Mouse (Mus musculus): ENCODE measurements around the gene Tbc1d5.
A peak's percentile ranks its signal among the peaks of the same experiment; 100 is the strongest.

Gene Tbc1d5

DNA sequence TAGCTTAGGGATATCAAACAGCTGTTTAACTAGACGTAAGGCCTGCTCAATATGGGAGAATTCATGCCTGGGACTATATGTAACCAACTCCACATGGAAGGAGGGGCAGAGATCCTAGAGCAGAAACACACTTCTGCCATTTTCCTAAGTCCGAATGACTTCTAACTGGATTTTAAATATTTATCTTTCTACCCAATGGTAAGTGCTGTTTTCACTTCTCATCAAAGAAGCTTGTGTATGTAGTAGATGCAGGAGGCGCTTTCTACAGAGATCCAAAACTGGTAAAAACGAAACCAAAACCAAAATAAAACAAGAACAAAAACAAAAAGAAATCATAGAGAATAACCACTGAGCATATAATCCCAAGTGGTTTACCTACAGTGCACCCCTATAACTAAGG lies 299.2 kb downstream of the Tbc1d5 start:
- no peak for DNase-seq (ENCODE audit: low spot score in 2 of 2)

DNA sequence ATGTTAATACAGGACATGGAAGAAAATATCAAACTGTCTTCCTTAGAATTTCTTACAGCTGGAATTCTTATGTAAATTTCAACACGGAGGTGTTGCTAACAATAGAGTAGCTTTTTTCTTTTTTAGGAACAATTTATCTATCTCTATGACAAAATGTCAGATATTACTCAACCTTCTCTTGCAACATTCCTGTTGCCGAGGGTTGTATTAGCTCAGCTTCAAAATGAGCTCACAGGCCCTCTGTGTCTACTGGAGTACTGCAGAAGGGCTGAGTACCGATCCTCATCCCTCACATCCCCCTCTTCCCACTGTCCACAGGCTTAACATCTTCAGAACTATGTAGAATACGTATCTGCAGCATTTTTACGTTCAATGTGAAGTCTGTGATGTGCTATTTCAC lies 302.7 kb downstream of the Tbc1d5 start:
- no peak for DNase-seq (ENCODE audit: low spot score in 2 of 2)

DNA sequence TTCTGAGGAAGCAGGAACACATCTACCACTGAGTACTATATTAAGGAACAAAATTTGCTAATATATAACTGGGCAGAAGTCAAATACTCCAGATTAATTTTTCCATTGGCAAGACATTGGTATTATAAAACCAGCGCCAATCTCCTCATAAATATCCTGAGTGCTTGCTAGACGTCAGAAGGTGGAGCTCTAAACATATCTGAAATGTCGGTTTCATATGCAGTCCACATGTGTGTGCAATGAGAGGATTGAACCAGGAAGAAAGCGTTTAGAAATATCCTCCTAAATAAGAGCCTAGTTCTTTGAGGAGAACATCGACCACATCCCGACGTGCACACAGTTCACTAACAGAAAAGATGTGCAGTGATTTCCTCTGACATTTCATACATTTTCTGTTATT lies 305.1 kb downstream of the Tbc1d5 start:
- no peak for DNase-seq (ENCODE audit: low spot score in 2 of 2)

DNA sequence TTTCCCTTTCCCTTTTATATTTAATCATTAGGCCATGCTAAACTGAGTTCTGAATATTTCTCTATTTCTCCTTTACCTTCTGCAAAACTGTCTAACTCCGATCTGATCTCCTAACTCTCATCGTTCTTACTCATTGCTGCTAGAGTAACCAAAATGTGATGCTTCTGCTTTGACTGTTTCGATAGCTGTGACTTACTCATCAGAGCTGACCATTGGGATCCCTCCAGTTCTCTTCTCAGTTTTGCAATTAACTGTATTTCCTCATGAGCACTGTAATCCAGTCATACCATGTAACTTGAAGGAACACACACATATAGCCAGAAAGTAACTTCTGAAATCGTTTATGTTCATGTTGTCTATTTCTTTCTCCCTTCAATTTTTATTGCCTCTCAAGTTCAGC lies 306.6 kb downstream of the Tbc1d5 start:
- no peak for DNase-seq (ENCODE audit: low spot score in 2 of 2)

DNA sequence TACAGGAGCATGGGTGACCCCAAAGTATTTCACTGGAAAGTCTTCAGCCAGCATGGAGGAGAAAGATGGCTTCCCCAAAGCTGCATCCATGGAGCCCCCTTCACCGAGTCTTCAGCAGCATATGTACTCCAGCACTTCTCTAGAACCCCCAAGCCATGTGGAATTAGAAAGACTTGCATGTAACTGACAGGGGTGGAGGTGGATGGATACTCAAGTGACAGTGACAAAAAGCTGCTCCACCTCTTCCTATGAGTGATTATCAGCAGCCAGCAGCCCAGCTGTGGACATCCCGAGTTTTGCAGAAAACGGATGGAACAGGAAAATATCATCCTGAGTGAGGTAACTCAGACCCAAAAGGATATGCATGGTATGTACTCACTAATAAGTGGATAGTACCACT lies 311.9 kb downstream of the Tbc1d5 start:
- no peak for DNase-seq (ENCODE audit: low spot score in 2 of 2)

DNA sequence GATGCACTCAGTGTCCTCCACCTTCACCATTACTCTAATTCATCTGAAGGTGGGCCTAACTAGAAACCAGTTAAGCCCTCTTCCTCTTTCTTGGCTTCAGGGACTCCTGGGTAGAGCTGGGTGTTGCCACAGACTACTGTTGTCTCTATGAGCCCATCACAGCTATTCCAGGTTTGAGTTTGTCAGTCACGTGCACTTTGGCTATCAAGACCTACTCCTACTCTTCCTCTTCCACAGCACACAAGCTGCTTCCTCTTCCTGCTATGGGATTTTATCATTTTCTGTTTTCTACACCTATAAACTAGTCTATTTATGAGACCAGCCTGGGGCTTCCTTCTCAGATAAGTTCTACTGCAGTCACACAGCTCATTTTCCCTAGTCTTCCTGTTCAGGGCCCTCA lies 314.4 kb downstream of the Tbc1d5 start:
- no peak for DNase-seq (ENCODE audit: low spot score in 2 of 2)

DNA sequence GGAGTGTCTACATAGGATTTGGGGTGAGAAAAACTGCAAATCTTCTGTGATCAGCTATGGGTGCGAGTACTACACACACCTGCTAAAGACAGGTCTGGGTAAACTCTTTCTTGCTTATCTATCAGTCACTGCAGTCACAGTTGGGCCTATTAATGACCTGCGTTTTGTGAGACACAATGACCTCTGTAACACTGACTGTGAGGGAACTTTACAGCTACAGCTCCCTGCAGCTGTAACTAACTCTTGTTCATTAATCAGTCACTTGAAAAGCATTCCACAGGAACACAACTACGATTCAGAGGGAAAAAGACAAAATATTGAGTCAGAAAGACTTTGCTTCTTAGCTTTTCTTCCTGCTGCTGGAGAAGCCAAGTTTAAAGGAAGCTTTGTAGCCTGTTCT lies 325.9 kb downstream of the Tbc1d5 start:
- DNase-seq (ENCODE audit: low spot score in 2 of 2), result no peak

DNA sequence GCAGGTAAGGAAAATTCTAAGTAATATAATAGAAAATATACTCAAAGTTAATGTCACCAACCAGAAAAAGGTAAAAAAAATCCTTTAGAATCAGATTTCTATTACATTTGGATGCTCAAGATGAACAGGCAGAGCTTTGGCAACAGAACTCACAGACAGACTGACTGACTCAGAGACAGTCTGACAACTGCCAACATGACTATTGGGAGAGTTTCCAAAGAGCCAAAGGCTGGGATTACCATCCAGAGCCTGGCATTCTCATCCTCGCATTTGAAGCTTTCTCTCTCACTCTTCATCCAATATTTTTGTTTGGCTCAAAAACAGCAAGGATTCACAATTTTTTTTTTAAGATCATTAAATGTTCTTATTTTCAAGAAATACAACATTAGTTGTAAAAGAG lies 327.8 kb downstream of the Tbc1d5 start:
- no peak for DNase-seq (ENCODE audit: low spot score in 2 of 2)

DNA sequence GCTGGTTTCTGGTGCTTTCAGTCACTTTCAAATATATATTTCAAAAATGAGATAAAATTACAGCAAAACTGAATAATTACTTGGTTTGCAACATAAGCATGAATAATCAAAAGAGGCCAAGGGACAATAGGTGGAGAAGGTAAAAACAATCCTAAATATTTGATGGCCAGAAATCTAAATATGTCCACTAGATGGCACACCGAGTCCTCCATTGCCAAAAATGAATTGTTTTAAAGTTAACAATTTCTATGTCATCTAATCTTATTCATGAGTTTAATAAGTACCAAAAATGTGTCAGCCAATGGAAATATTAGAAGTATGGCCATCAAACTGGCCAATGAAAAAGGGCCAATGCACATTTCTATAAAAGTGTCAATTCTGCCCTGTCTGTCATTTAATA lies 365.1 kb downstream of the Tbc1d5 start:
- no peak for DNase-seq (ENCODE audit: low spot score in 2 of 2)

DNA sequence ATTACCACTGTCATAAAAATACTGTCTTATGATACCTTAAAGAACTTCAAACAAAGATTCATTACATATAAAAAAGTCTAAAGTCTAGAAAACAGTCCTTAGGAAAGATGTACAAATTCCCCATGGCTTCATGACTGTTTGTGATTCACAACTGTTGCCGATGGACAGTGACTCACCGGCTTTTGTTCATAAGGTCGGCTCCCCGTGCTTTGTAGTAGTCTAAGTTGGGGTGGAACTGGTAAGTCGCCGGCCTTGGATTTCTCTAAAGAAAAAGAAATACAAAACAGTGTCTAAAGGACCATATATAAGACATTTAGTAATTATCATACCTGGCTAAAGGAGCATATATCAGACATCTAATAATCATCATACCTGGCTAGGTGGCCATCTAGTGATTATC lies 365.6 kb downstream of the Tbc1d5 start:
- DNase-seq (ENCODE audit: low spot score in 2 of 2), result no peak

DNA sequence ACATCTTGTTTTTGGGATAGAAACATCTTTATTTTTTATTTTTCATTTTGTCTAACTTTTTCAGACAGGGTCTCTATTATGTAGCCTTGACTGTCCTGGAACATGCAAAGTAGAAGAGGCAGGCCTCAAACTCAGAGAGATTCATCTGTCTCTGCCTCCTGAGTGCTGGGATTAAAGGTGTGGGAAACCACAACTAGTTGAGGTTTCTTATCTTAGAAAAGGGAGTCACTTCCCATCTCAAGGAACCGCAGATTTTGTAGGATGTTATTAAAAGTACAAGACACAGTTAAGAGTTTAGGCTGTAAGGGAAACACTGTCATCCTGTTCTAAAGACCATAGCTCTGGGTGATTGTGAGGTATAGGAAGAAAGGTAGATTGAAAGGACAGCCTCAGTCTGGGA lies 373.5 kb downstream of the Tbc1d5 start:
- DNase-seq (ENCODE audit: low spot score in 2 of 2), result no peak

DNA sequence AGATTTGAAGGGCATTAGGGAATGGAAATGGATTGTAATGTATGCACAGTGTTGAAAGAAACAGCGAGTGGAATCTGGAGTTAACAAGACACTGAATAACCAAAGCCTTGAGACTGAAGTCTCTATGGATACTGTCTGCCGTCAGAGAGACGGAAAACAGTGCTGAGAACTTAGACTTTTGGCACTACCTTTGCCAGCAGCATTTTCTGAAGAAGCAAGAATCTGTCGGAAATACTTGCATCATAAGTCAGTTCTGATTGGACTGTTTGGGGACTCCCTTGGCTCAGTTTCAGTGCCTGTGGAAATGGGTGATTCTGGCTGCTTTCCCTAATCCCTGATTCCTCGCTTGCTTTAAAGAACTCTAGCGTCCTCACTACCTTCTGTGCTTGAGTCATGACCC lies 375.9 kb downstream of the Tbc1d5 start:
- peak; percentile 10 to 15 for DNase-seq (ENCODE audit: low spot score in 2 of 2)

DNA sequence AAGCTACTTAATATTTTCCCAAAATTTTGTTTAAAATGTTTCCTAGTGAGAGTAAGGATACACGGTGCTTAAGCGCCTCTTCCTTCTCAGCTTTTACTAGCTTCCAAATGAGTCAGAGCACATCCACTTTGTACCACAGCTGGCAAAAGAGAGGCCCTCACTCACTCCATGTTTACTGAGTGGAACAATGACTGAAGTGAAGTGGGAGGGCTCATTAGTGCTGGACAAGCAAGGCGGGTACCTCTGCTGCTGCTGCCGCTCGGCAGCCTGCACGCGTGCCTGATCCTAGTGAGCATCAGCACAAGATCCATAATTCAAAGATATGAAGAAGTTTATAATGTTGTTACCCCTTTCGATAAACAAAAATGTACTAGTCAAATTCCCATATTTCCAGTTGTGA lies 376.8 kb downstream of the Tbc1d5 start:
- DNase-seq (ENCODE audit: low spot score in 2 of 2), result no peak

DNA sequence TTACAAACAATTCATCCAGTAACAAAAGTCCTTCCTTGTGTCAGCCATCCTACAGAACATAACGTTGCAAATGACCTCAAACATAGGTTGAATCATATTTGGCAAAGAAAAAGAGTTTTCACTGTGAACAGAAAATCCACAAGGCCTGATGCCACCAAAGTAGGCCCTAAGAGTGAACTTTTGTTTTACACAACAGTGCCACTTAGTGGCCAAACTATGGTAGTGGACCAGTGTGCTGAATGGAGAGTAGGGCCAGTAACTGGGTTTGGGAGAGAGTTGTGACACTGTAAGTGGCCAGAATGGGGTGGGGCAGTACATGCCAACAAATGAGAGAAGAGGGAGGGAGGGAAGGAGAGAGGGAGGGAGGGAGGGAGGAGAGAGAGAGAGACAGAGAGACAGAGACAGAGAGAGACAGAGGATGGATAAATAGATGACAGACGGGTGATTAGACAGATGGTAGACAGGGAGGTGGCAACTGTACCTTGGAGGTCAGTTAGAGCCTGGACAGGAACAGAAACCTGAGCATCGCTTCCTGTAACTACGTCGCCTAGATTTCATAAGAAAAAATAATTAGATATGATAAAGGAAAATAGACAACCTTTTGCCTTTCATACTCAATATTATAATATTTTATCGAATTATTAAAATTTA lies 383.6 kb downstream of the Tbc1d5 start:
- DNase-seq (ENCODE audit: low spot score in 2 of 2), result peak; percentile 66 to 68

DNA sequence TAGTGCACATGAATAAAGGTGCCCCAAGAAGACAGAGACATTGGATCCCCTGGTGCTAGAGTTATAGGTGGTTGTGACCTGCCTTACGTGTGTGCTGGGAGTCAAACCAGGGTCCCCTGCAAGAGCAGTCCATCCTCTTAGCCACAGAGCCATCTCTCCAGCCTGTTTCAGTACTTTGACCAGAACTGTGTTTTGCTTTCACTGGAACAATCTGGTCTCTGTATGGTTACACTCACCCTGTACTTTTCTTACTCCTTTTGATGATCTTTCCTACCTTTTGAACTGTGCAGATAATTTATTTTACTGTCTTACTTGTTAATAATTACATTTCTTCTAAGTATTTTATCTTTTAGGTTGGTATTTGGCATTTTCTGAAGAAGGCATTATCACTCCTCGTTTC lies 387.5 kb downstream of the Tbc1d5 start:
- DNase-seq (ENCODE audit: low spot score in 2 of 2), result no peak

DNA sequence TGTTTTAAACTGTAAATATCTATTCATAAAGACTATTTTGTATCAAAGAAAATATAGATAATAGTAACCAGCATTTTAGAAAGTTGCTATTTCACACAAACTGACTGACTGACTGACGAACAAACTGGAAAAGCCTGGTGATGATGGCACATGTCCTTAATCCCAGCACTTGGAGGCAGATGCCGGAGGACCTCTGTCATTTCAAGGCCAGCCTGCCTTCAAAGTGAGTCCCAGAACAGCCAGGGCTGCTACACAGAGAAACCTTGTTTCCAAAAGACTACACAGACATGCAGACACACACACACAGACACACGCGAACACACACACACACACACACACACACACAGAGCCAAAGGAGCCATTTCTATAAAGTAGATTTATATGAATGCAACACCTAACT lies 390.3 kb downstream of the Tbc1d5 start:
- no peak for DNase-seq (ENCODE audit: low spot score in 2 of 2)

DNA sequence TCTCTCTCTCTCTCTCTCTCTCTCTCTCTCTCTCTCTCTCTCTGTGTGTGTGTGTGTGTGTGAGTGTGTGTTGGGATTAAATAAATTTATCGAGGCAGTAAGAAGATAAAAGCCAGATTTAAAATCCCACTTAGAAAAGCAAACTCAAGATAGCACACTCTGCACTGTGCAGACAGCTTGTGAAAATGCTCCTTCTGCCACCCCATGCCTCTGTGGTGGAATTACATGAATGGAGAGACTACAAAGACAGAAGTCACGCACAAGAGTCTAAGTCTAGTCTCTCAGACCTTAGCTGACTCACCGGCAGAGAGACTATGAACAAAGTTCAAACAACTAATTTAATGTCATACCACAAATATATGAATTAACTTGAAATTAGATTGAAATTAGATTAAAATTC lies 403.9 kb downstream of the Tbc1d5 start:
- peak; percentile 41 to 57 for DNase-seq (ENCODE audit: low spot score in 2 of 2)

DNA sequence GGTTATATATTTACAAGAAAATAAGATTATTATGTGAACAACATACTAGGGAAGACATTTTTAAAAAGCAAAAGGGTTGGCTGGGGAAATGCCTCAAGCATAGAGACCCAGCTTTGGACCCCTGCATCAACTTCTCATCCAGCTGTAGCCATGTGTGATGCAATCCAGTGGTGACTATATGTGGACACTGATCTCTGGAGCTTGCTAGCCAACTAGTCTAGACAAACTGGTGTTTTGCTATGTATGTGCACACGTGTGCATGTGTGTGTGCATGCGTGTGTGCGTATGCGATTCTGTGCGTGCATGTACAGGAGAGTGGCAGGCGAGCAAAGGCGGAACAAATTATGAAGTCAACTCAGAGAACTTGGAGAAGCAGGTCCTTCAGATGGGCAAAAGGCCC lies 414.8 kb downstream of the Tbc1d5 start:
- DNase-seq (ENCODE audit: low spot score in 2 of 2), result no peak

DNA sequence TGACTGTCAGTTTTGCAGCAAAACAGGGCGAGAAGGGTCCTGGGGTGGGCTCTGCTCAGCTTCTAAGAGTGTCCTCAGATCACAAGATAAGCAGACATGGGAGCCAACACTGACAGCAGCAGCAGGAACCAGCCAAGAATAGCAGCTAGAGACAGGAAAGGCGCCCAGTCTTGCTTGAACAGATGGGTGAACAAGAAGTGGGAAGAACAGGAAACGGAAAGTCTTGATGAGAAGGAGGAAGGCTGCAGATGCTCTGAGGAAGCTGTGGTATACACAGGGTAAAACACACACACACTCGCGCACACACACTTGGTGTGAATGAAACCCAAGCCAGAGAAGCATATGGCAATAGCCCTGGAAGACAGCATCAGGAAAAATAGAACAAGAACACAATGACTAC lies 415.7 kb downstream of the Tbc1d5 start:
- DNase-seq (ENCODE audit: low spot score in 2 of 2), result peak; percentile 77 to 79

DNA sequence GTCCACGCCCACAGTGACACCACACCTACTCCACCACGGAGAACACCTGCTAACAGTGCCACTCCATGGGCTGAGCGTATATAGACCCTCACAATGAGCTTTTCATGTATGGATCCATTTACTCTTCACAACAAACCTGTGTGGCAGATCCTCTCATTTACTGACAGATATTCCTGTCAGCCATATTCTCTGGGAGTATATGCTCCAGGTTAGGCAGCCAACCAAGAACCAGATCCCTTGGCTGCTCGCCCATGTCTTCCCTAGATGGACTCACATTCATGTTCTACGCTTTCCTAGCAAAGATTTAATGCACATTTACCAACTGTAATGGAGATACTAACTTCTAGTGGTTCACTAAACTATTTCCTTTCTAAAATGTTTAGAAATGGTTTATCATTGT lies 416.9 kb downstream of the Tbc1d5 start:
- DNase-seq (ENCODE audit: low spot score in 2 of 2), result peak in 1 of 2 experiments; percentile 32

DNA sequence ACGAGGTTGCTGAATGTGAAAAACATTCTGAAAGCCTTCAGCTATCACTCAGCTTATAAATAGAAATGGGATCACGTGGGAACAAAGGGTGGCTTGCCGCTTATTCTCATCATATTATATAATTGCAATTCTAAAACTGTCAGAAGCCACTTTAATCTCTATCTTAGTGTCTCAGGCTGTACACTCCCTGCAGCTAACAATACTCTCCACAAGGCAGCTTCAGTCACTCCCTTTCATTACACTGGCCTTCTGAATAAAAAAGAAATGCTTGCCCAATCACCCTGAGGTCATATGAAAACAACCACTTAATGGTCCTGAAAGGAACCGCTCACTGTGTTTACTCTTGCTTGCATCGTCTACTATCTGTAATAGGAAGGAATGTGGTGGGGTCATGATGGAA lies 418.1 kb downstream of the Tbc1d5 start:
- no peak for DNase-seq (ENCODE audit: low spot score in 2 of 2)

DNA sequence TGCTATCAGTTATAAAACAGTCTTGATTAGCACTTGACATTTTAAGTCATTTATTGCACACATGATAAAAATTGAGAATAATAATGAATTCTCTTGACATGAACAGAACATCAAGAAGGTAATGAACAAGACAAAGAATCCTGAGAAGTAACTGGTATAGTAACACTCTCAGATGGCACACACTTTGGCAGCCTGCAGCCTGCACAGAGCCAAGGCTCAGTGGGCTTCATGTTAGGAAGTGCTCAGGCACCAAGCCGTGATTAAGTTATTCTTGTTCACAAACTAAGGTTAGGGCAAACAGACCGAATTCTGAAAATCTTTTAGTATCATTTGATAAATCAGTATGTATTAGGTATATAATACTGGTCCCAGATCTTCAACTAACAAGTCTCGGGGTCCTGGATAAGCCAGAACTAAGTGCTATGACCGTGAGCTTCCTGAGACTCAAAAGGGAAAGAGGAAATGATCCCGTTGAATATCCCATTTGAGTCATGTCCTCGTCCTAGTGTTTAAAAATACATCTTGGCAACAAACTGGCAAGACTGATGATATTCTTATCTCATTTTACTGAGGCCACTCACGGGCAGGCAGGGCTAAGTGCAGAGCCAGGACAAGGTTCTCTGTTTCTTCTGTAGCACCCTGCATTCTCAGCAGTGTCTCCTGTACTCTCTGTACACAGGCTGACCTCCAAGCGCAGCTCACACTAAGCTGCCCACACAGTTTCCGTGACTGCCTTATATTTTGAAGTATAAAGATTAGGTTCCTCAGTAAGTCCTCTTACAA lies 425.6 kb downstream of the Tbc1d5 start:
- no peak for DNase-seq (ENCODE audit: low spot score in 2 of 2)

DNA sequence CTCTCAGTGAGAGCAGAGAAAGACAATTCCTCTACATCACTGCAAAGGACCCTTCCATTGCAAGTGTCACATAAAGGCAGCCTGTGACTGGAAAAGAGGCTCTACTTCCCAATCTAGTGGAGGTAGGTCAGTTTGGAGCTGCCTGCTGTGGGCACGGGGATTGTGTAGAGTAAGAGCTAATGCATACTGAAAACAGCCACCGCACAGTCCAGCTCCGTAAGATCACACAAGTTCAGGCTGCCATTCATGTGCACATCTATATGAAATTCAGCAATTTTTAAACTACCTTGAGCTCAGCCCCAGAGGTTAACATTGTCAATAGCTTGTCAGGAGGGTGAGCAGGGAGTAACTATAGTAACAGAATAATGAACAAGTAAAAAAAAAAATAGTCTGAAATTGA lies 426.4 kb downstream of the Tbc1d5 start:
- DNase-seq (ENCODE audit: low spot score in 2 of 2), result no peak

DNA sequence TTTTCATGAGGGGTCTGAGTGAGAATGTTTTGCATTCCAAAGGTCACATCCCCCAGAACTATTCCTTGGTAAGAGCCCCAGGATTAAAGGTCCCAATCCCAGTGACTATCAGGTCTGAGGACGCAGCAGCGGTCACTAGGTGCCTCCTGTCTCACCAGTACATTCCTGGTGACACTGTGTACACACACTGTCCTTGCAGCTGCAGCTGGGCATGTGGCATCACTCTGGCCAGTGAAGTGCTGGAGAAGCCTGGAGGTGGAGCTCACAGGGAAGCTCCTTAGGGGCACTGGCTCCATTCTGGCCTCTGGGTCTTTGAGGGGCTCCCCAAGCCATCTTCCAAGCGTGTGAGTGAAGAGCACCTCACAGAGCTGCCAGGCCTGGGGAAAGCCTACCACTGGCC lies 427.2 kb downstream of the Tbc1d5 start:
- DNase-seq (ENCODE audit: low spot score in 2 of 2), result no peak
